Mouse (Mus musculus): Measurements from ENCODE around the gene Myo5a. TPM values are rescaled to one million over a fixed set of nuclear protein-coding genes. Genes with fewer than 3 reads are reported as not detected.

The Myo5a gene
- polyA plus RNA-seq, 1 experiment from 2014 or later = 1.4 TPM

DNA sequence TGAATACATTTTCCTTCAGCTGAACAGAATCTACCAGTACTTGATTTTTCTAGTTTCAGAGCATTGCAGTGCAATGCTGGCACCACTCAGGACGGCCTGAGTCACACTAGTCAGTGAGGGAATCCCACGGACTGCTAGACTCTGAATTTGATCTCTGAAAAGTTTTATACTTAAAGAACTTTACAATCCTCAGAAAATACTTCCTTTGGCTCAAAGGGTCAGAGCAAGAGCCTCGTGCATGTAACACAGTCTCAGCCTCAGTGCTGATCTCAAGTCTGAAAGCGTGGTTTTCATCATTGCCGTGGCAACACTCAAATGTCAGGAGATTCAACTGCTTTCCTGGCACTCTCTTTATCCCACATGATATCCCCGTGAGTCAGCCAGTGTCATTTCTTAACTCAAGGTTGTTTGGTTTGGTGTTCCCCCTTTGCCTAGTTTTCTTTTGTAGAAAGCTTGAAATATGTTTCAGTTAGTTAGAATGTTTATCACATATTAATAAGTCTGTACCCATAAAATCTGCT is 53.4 kb downstream of the Myo5a start:
- no peak overlapping the region for H3K4me3 ChIP-seq (replicated peaks)
- no peaks in the 10 kb centered on the region for H3K9me3 ChIP-seq (replicated peaks)
- 59% methylated on average over 6 of the region's 6 CpGs for WGBS (ENCODE audit: insufficient replicate concordance)
- H3K27ac ChIP-seq = no peak overlapping the region
- ATAC-seq (ENCODE audit: low read depth) = no peak
- H3K27me3 ChIP-seq = no peaks in the 10 kb centered on the region
- no peaks in the 10 kb centered on the region for H3K36me3 ChIP-seq
- no peak overlapping the region for H3K4me2 ChIP-seq
- H3K4me1 ChIP-seq (replicated peaks) = no peaks in the 10 kb centered on the region
- no peak for DNase-seq
- H3K9ac ChIP-seq = no peak overlapping the region

DNA sequence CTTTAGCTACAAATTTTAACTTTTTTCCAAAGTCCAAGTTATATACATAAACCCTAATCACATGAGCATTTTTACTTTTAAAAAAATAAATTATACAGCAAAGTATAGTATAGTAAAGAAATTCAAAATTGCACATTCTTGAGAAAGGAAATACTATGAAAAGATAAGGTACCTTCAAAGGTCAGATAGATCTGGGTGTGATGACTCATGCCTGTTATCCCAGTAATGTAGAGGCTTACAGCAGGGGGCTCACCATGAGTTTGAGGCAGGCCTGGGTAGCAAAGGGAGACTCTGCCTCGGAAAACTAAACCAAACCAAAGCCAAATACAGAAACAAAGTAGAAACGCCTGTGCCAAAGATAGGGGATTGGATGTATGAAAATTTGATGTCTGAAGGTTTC is 59.7 kb downstream of the Myo5a start:
- Histone ChIP-seq H3K9ac (no peak overlapping the region), H3K4me1 (replicated peaks) (no peaks in the 10 kb centered on the region), H3K27ac (no peak overlapping the region), H3K36me3 (no peaks in the 10 kb centered on the region), H3K9me3 (replicated peaks) (no peaks in the 10 kb centered on the region), H3K4me2 (no peak overlapping the region), H3K27me3 (no peaks in the 10 kb centered on the region), H3K4me3 (replicated peaks) (no peak overlapping the region)
- WGBS (ENCODE audit: insufficient replicate concordance) = 58% methylated on average over 2 of the region's 2 CpGs
- DNase-seq (no peak), ATAC-seq (ENCODE audit: low read depth) (no peak)

DNA sequence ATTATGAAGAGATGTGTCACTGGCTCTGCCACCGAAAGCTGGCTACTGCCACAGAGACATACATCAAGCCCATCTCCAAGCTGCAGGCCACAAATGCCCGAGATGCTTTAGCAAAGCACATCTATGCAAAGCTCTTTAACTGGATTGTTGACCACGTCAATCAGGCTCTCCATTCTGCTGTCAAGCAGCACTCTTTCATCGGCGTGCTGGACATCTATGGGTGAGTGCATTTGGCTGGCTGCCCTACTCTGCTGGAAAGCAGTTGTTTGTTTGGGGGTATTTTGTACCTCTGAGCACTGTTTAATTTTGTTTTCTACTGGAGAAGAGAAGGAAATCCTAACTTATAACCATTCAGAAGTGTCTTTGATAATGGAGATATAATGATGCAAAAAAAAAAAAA is 76.1 kb downstream of the Myo5a start:
- Histone ChIP-seq H3K27me3 (no peaks in the 10 kb centered on the region), H3K4me2 (no peak overlapping the region), H3K9me3 (replicated peaks) (no peaks in the 10 kb centered on the region), H3K27ac (no peak overlapping the region), H3K4me3 (replicated peaks) (no peak overlapping the region), H3K9ac (no peak overlapping the region), H3K36me3 (no peaks in the 10 kb centered on the region), H3K4me1 (replicated peaks) (no peaks in the 10 kb centered on the region)
- 61% methylated on average over 5 of the region's 5 CpGs for WGBS (ENCODE audit: insufficient replicate concordance)
- no peak for ATAC-seq (ENCODE audit: low read depth)
- no peak for DNase-seq

DNA sequence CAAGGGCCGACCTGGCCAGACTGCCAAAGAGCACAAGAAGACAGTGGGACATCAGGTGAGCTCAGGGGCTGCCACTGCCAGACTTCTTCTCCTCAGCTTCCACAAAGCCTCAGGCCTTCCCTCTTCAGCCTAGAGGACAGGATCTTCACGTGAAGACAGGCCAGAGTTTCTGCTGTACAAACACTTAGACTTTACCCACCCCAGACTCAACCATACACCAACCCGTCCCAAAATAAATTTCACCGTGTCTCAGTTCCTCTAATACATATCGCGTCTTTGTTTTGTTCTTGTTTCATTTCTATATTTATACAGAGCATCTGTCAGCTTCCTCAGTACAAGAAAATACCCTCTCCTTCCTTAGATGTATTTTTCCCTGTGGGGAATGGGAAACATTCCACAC is 89.7 kb downstream of the Myo5a start:
- DNase-seq (no peak), ATAC-seq (ENCODE audit: low read depth) (no peak)
- 75% methylated on average over 6 of the region's 6 CpGs for WGBS (ENCODE audit: insufficient replicate concordance)
- Histone ChIP-seq H3K4me1 (replicated peaks) (no peaks in the 10 kb centered on the region), H3K27me3 (no peaks in the 10 kb centered on the region), H3K4me3 (replicated peaks) (no peak overlapping the region), H3K27ac (no peak overlapping the region), H3K9me3 (replicated peaks) (no peaks in the 10 kb centered on the region), H3K36me3 (no peaks in the 10 kb centered on the region), H3K9ac (no peak overlapping the region), H3K4me2 (no peak overlapping the region)

DNA sequence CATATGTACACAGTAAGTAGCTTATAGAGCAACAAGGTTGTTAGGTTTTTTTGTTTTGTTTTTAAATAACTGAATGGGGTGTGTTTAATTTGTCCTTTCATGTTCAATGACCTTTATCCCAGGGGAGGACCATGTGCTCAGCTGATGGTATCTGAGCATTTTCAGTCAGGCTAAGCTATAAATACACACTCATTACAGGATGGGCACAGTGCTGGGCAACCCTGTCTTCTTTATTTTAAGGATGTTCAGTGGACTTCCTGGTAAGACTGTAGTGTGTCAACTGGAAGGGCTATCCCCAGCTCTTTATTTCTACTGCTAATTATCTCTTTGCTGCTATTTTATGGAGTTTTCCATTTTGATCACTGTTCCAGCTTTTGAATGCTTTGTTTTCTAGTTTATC is 92.8 kb downstream of the Myo5a start:
- H3K27ac ChIP-seq = no peak overlapping the region
- H3K36me3 ChIP-seq = no peaks in the 10 kb centered on the region
- H3K27me3 ChIP-seq = no peaks in the 10 kb centered on the region
- ATAC-seq (ENCODE audit: low read depth) = no peak
- H3K4me2 ChIP-seq = no peak overlapping the region
- no peak for DNase-seq
- H3K4me3 ChIP-seq (replicated peaks) = no peak overlapping the region
- H3K4me1 ChIP-seq (replicated peaks) = no peaks in the 10 kb centered on the region
- no peaks in the 10 kb centered on the region for H3K9me3 ChIP-seq (replicated peaks)
- H3K9ac ChIP-seq = no peak overlapping the region

DNA sequence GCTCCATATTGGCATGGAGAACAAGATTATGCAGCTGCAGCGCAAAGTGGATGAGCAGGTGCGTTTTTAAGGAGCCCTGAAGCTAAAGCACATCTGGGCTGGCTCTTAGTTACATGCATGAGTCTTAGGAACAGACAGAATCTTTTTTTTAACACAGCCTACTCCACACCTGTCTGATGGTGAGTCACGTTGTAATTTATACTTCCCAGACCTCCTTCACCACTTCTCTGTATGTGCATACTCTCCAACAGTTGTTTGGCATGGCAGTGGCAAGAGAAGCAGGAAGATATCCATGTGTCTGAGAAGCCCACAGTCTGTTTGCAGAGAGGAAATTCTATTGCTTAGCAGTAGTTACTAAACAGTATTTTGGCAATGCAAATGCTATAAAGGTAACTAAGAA is 100.9 kb downstream of the Myo5a start:
- no peak overlapping the region for H3K4me2 ChIP-seq
- WGBS (ENCODE audit: insufficient replicate concordance) = 63% methylated on average over 3 of the region's 3 CpGs
- no peak overlapping the region for H3K4me3 ChIP-seq (replicated peaks)
- H3K9me3 ChIP-seq (replicated peaks) = no peaks in the 10 kb centered on the region
- ATAC-seq (ENCODE audit: low read depth) (no peak), DNase-seq (no peak)
- no peaks in the 10 kb centered on the region for H3K36me3 ChIP-seq
- H3K27me3 ChIP-seq = no peaks in the 10 kb centered on the region
- no peak overlapping the region for H3K9ac ChIP-seq
- no peaks in the 10 kb centered on the region for H3K4me1 ChIP-seq (replicated peaks)
- H3K27ac ChIP-seq = no peak overlapping the region

DNA sequence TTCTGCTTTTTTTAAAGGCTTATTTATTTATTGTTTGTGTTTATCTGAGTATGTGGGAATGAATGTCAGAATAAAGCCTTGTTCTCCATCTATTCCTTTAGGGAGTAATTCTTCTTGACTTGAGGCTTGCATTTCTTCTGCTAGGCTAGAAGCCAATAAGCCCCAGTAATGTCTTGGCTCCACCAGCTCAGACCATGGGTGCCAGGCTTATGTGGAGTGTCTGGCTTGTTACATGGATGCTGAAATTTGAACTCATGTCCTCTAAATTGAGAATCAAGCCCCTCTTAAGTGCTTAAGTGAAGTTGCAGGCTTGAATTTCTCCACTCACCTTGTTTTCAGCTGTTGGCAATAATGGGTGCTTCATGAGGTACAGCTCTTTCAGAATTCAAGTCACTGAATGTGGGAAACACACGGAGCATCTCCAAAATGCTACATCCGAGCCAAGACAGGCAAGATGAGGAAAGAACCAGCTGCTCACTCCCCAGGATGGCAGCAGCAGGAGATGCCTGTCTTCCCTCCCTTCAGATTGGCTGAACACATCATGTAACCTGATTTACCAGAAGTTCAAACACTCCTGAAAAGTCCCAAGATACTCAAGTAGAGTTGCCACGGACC is 116.9 kb downstream of the Myo5a start:
- H3K4me3 ChIP-seq (replicated peaks) = no peak overlapping the region
- no peaks in the 10 kb centered on the region for H3K4me1 ChIP-seq (replicated peaks)
- ATAC-seq (ENCODE audit: low read depth) (no peak), DNase-seq (no peak)
- H3K4me2 ChIP-seq = no peak overlapping the region
- no peaks in the 10 kb centered on the region for H3K36me3 ChIP-seq
- H3K9me3 ChIP-seq (replicated peaks) = no peaks in the 10 kb centered on the region
- no peak overlapping the region for H3K9ac ChIP-seq
- no peak overlapping the region for H3K27ac ChIP-seq
- WGBS (ENCODE audit: insufficient replicate concordance) = 72% methylated on average over 3 of the region's 3 CpGs
- no peaks in the 10 kb centered on the region for H3K27me3 ChIP-seq

DNA sequence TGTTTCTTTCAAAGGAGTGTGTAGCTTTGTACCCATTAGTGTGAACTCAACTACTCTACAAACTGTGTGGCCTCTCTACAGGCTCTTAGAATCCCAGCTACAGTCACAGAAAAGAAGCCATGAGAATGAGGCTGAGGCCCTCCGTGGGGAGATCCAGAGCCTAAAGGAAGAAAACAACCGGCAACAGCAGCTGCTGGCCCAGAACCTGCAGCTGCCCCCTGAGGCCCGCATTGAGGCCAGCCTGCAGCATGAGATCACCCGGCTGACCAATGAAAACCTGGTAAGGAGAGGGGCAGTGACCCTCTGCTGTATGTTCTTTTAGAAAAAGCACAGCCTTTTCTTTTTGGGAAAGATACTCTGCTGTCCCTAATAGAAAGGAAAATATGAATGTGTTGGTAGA is 123.0 kb downstream of the Myo5a start:
- Histone ChIP-seq H3K9ac (no peak overlapping the region), H3K36me3 (no peaks in the 10 kb centered on the region), H3K27me3 (no peaks in the 10 kb centered on the region), H3K4me2 (no peak overlapping the region), H3K4me3 (replicated peaks) (no peak overlapping the region), H3K9me3 (replicated peaks) (no peaks in the 10 kb centered on the region), H3K27ac (no peak overlapping the region), H3K4me1 (replicated peaks) (no peaks in the 10 kb centered on the region)
- 62% methylated on average over 4 of the region's 4 CpGs for WGBS (ENCODE audit: insufficient replicate concordance)
- no peak for ATAC-seq (ENCODE audit: low read depth)
- no peak for DNase-seq

DNA sequence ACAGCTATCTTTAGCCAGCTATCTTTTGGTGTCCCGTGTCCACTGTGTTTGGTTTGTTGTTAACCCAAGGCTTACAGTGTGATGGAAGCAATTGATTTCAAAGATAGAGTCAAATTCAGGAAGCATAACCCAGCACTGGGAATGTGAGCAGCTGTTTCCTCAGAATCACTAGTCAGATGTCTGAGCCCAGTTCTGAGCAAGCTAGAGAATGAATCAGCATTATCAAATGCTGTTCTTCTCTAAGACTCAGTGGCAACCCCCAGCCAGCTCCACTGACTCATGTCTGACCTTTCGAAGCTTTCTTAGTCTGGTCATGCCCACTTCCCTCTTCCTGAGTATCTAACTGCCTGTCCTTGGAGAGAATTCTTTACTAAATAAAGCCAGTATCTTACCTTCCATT is 125.5 kb downstream of the Myo5a start:
- 10% methylated on average over 2 of the region's 2 CpGs for WGBS (ENCODE audit: insufficient replicate concordance)
- Histone ChIP-seq H3K36me3 (no peaks in the 10 kb centered on the region), H3K27me3 (no peaks in the 10 kb centered on the region), H3K9ac (no peak overlapping the region), H3K27ac (no peak overlapping the region), H3K9me3 (replicated peaks) (no peaks in the 10 kb centered on the region), H3K4me3 (replicated peaks) (no peak overlapping the region), H3K4me2 (no peak overlapping the region), H3K4me1 (replicated peaks) (no peaks in the 10 kb centered on the region)
- DNase-seq (no peak), ATAC-seq (ENCODE audit: low read depth) (no peak)

DNA sequence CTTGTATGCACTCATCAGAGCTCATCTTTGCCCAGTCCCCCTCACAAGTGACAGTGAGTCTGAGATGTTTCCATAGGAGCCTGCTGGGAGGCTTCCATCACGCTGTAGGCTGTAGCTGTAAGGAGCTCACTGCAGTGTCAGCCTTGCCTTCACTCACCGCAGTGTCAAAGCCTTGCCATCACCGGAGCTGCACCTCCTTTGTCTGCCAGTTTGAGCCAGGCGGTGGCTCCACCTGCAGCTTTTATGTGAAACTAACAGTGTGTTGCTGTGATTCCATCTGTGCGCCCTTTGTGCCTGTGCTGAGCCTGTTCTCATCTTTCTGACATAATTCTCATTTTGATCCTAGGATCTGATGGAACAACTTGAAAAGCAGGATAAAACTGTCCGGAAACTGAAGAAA is 126.5 kb downstream of the Myo5a start:
- 71% methylated on average over 6 of the region's 6 CpGs for WGBS (ENCODE audit: insufficient replicate concordance)
- H3K9me3 ChIP-seq (replicated peaks) = no peaks in the 10 kb centered on the region
- H3K36me3 ChIP-seq = no peaks in the 10 kb centered on the region
- H3K4me2 ChIP-seq = no peak overlapping the region
- H3K9ac ChIP-seq = no peak overlapping the region
- no peaks in the 10 kb centered on the region for H3K27me3 ChIP-seq
- H3K27ac ChIP-seq = no peak overlapping the region
- DNase-seq (no peak), ATAC-seq (ENCODE audit: low read depth) (no peak)
- no peaks in the 10 kb centered on the region for H3K4me1 ChIP-seq (replicated peaks)
- no peak overlapping the region for H3K4me3 ChIP-seq (replicated peaks)

DNA sequence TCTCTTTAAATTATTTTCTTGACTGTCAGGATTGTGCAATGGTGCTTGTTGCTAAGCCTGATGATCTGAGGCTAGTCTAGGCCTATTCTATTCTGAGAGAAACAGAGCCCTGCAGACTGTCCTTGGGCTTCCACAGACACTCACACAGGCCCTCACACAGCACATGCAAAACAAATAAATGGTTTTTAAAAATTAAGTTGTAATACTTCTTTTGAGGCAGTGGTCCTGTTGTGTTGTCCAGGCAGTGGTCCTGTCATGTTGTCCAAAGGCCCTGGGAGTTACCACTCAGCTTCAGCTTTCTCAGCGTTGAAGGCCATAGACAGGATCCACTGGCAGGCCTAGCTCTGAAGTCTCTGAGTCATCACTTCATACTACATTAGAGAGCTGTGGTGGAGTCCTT is 130.7 kb downstream of the Myo5a start:
- ATAC-seq (ENCODE audit: low read depth) = no peak
- no peak for DNase-seq

DNA sequence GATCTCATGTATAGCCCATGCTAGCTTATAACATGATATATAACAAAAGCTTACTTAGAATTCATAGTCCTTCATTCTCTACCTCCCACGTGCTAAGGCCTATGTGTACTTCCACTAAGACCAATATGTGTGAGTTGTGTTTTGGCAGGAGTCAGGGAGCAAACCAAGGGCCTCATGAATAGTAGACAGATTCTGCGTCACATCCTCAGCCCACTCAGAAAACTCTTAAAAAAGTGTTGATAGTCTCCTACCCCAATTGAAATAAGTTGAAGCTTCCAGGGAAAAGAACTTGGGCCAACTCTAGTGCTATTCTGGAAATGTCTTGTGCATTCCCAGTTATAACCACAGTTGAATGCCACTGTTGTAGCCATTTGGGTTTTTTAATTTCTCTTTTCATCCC is 131.2 kb downstream of the Myo5a start:
- no peaks in the 10 kb centered on the region for H3K9me3 ChIP-seq (replicated peaks)
- no peak overlapping the region for H3K9ac ChIP-seq
- no peak overlapping the region for H3K27ac ChIP-seq
- 62% methylated on average over 2 of the region's 2 CpGs for WGBS (ENCODE audit: insufficient replicate concordance)
- H3K36me3 ChIP-seq = no peaks in the 10 kb centered on the region
- no peaks in the 10 kb centered on the region for H3K27me3 ChIP-seq
- no peaks in the 10 kb centered on the region for H3K4me1 ChIP-seq (replicated peaks)
- no peak overlapping the region for H3K4me3 ChIP-seq (replicated peaks)
- H3K4me2 ChIP-seq = no peak overlapping the region
- DNase-seq (no peak), ATAC-seq (ENCODE audit: low read depth) (no peak)

More for the DNA sequence above, 130.7 kb downstream of the Myo5a start:
- H3K27ac ChIP-seq = no peak overlapping the region
- H3K4me1 ChIP-seq (replicated peaks) = no peaks in the 10 kb centered on the region
- H3K9ac ChIP-seq = no peak overlapping the region
- no peaks in the 10 kb centered on the region for H3K36me3 ChIP-seq
- no peaks in the 10 kb centered on the region for H3K9me3 ChIP-seq (replicated peaks)
- no peaks in the 10 kb centered on the region for H3K27me3 ChIP-seq
- WGBS (ENCODE audit: insufficient replicate concordance) = 78% methylated on average over 1 of the region's 1 CpGs
- no peak overlapping the region for H3K4me3 ChIP-seq (replicated peaks)
- H3K4me2 ChIP-seq = no peak overlapping the region
